Mouse (Mus musculus) heart, adult 2 months (tissue): ENCODE results near the gene Irf2bp2.

Experiments
- CTCF ChIP-seq: fragments of 200-600 bp; IDR thresholded peaks from 2 replicates; pipeline ENCODE4 v1.8.1; 2022; ENCODE audit warnings: antibody characterized with exemption, mild to moderate bottlenecking, moderate library complexity
- EP300 ChIP-seq: fragments of 200-500 bp; IDR thresholded peaks from 2 replicates; pipeline ENCODE4 v1.6.1; 2011; ENCODE audit warnings: low read depth, low read length, control low read depth; ENCODE audit not compliant: insufficient read depth
- POLR2A ChIP-seq: fragments of 200-500 bp; IDR thresholded peaks from 2 replicates; pipeline ENCODE4 v1.6.1; 2011; ENCODE audit warnings: mild to moderate bottlenecking, low read depth, low read length, control low read depth; ENCODE audit not compliant: insufficient read depth

DNA sequence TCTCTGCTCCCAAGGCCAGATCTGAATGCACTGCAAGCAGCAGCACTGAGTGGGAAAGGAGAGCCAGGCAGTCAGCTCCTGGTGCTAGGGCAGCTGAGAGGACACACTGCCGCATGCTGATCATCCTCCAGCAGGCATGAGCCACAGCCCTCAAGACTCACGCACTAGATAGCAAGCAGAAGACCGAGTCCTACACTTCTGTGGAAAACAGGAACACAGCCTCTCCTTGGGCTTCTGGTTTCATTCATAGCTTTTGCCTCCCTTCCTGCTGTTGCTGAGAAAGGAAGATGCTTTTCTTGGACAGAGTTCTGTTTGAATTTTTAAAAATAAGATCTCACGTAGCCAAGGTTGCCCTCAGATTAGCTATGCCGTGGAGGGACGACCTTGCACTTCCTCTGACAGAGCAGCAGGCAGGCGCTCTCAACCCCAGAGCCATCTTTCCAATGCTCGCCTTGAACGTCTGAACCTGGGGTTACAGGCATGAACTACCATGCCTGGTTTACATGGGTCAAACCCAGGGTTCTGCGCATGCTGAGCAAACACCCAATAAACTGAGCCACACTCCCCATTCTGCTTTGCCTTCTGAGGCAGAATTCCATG lies 51.6 kb downstream of the Irf2bp2 start:
- peak; percentile 46; the same call in 1 of the 2 replicates for TF ChIP-seq EP300
- no peak for TF ChIP-seq CTCF
- no peak for TF ChIP-seq POLR2A
